Mouse (Mus musculus): ENCODE results near the gene Rbfox2. TPM values are rescaled to one million over a fixed set of nuclear protein-coding genes. Genes with fewer than 3 reads are reported as not detected.
"Not testable (repeated sequence)": the region's sequence is repeated elsewhere in the genome, so short reads cannot be mapped to it uniquely, and the experiment has no call there.

The Rbfox2 gene
- total RNA-seq, 1 experiment from 2014 or later = 0.29 TPM

DNA sequence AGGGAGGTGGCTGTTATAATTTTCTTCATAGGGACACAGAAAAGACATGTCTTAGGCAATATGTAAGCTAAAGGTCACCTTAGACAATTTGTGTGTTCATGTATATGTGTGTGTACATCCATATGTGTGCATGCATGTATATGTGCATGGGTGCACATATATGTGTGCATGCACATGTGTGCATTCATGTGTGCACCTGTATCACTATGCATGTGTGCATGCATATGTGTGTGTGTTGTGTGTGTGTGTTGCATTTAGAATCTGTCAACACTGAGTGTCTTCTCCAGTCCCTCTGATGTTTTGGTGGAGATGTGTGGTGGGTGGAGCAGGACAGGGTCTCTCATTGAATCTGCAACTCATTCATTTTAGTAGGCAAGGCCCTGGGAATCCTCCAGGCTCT, 244.1 kb downstream of the Rbfox2 start:
- ATAC-seq (replicated peaks; ENCODE audit: insufficient number of reproducible peaks, low FRiP score, low TSS enrichment, poor library complexity, severe bottlenecking) = no peak

DNA sequence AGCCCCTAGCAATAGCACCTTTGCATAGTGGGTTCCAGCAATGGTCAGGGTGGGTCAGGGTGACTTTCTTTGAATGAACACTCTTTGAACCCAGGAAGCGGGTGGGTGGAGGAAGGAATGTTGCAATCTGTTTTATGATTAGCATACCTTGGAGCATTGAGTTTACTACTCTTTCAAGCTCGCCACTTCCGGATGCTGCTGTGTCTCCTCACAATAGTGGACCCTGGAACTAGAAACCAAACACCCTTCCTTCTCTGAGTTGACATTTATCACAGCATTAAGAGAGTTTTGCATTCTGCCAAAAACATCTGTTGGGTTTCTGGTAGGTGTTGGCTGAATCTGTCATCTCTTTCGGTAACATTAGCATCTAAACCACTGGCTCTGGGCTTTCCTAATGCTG, 247.4 kb downstream of the Rbfox2 start:
- not testable (repeated sequence) for ATAC-seq (replicated peaks; ENCODE audit: insufficient number of reproducible peaks, low FRiP score, low TSS enrichment, poor library complexity, severe bottlenecking)

DNA sequence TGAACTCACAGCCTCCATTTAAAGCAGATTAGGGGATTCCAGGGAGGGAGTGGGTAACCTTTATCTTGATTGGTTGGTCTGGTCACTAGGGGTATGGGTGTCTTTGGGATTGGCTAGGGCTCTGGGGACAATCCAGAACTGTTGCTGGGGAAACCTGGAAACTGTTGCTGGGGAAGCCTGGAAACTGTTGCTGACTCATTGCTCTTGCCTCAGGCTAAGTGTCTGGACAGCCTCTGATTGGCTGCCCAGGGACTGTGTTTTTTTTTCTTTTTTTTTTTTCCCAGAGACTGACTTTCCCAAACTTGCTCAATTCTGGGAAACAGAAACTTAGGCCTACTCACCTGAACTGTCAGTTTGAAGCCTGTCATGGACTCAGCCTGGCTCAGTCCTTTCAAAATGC, 248.2 kb downstream of the Rbfox2 start:
- no peak for ATAC-seq (replicated peaks; ENCODE audit: insufficient number of reproducible peaks, low FRiP score, low TSS enrichment, poor library complexity, severe bottlenecking)

DNA sequence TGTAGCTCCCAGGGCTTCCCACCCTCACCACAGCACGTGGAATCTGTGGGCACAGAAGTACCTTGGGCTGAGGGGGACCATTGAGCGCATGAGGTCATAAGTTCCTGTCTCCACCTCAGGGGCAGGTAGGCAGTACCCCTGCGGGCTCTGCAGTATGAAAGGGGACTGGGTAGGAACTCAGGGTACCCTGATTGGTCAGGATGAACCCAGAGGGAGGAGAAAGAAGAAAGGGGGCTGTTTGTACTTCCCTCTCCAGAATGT, 250.1 kb downstream of the Rbfox2 start:
- no peak for ATAC-seq (replicated peaks; ENCODE audit: insufficient number of reproducible peaks, low FRiP score, low TSS enrichment, poor library complexity, severe bottlenecking)

DNA sequence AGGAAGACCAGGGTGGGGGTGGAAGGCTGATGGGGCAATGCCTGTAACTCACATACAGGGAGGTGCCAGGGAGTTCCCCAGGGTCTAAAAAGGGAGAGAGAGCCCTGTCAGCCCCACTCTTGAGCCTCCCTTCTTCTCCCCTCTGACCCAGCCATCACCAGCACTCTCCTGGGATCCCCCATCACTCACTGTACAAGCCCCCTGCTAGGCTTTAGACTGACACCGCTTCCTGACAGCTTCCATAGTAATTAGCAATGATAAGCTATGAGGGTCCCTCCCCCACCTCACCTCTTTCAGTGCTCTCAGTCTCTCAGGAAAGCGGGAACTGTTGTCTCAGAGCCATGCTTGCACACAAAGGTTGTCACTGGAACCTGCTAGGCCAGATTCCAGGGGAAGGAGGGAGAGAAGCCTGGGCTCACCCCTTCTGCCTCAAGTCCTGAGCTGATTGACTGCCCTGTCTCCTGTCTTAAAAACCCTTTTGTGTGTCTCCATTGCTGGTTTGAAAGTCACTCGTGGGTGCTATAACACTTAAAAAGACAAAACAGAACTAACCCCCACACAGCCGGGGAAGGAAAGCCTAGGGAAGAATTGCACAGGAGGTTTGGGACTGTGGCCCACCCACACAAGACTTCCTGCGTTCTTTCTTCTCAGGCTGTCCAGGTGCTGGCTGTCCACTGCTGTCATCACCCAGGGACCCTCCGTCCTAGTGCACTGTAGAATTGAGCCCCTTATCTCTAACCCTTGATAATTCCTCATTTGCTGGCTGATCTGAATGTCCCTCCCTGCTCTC, 250.6 kb downstream of the Rbfox2 start:
- no peak for ATAC-seq (replicated peaks; ENCODE audit: insufficient number of reproducible peaks, low FRiP score, low TSS enrichment, poor library complexity, severe bottlenecking)

DNA sequence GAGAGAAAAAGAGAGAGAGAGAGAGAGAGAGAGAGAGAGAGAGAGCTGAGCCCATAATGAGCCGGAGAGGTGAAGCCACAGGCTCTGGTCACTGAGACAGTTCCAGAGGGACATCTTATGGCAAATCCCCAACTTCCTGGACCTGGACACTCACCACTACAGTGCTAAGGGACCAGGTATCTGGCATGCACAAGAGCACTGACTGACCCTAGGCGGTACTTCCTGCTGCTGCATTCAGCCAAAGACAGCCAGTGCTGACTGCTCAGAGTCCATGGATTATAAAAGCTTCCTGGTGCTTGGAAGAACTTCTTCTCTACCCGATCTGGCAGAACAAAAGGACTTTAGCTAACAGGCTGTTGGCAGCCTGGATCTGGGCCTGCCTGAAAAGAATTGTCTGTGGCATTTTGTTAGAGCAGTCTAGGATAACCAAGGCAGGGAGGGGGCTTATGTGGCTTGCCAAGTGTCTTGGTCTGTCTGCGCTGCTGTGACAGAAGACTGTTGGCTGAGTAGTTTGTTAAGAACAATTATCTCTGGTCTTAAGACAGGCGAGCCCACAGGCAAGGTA, 252.1 kb downstream of the Rbfox2 start:
- no peak for ATAC-seq (replicated peaks; ENCODE audit: insufficient number of reproducible peaks, low FRiP score, low TSS enrichment, poor library complexity, severe bottlenecking)

DNA sequence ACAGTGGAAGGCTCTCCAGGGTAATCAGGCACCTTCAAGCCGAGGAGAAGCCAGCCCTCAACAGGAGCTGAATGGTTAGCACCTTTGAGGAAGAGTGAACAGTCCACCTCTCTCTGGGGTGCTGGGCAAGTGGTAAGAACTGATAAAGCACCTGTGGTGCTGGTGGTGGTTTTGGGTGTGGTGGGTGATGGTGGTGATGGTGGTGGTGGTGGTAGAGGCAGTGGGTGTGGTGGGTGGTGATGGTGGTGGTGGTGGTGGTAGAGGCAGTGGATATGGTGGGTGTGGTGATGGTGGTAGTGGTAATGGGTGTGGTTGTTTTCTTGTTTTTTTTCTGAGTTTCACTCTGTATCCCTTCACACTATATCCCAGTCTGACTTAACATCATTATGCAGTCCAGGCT, 253.8 kb downstream of the Rbfox2 start:
- no peak for ATAC-seq (replicated peaks; ENCODE audit: insufficient number of reproducible peaks, low FRiP score, low TSS enrichment, poor library complexity, severe bottlenecking)

DNA sequence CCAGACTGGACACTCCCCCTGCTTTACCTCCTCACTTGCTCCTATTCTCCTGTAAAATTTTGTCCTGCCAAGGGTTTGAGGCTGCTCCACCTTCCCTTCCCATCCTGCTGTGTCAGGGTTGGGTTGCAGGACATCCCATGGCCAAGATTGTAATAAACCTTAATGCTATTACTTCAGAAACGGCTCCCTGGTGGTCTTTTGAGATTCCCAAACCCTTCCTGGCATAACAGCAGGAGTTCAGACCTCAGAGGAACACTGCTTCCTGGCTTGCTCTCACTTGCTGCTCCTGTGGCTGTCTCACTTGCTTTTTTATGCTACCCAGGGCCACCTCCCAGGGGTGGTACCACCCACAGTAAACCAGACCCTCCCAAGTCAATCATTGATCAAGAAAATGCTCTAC, 254.6 kb downstream of the Rbfox2 start:
- no peak for ATAC-seq (replicated peaks; ENCODE audit: insufficient number of reproducible peaks, low FRiP score, low TSS enrichment, poor library complexity, severe bottlenecking)

DNA sequence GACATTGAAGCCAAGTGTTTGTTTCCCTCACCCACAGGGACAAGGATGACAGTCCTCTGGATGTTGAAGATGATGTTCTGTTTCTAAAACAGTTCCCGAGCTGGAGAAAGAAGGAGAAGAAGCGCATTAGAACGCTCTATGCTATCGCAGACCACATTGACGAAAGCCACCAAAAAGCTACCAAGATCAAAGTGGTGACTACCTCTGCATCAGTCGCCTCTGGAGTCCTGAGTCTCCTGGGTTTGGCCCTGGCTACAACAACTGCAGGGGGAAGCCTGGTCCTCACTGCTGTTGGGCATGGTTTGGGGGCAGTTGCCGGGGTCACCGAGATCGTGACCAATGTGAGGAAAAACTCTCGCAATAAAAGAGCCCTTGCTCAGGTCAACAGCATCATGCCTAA, 256.2 kb downstream of the Rbfox2 start, which contains the start of gene Mb:
Mb (minus strand) TSS at position 101 of the 400 bp plus-strand sequence.
- no peak for ATAC-seq (replicated peaks; ENCODE audit: insufficient number of reproducible peaks, low FRiP score, low TSS enrichment, poor library complexity, severe bottlenecking)

DNA sequence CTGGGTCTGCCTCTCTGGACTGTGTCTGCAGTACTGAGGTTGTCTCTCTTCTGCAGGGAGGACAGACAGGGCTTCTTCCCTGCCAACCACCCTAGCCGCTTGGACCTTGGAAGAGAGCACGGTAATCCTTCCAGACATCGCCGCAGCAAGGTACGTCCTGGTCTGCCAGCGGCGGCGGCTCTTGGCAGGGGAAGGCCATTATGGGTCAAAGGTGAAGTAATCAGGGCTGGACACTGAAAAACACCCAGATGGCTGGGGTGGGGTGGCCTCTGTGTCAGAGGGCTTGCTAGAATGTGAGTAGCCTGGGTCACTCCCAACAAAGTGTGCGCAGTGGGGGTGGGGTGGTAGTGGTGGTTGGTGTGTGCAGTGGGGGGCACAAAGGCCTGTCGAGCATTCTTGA, 261.2 kb downstream of the Rbfox2 start:
- no peak for ATAC-seq (replicated peaks; ENCODE audit: insufficient number of reproducible peaks, low FRiP score, low TSS enrichment, poor library complexity, severe bottlenecking)

DNA sequence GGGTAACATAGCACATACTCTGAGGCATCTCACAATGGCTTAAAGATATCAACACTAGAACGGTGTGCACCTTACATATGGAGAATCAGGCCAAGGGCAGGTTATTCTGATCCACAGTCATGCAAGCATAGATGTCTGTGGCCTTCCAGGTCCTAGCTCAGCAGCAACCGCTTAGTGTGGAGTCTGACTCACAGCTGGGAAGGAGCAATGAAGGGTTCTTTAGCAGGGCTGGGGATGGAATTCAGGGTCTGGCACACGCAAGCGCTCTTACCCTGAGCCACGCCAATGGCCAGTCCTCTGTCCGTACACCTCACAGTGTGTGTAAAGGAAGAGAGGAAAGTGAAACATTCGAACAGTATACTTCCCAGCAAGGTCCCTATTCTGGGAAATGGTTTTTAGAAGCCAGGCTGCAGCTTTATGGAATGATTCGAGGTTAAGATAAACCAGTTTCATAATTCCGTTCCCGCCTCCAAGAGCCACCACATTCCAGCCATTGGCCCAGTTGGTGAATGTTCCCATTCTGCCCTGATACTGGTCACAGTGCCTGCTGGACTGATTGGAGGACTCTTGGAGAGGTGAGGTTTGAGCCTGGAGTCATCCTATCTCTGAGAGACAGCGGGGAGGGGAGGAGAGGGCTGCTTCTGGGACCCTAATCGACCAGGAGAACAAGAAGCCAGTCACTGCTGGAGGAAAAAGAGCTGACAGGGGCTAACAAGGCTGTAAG, 262.0 kb downstream of the Rbfox2 start, which contains the start of gene Apol6:
Apol6 (plus strand) TSS at position 133 of the 724 bp plus-strand sequence.
- no peak for ATAC-seq (replicated peaks; ENCODE audit: insufficient number of reproducible peaks, low FRiP score, low TSS enrichment, poor library complexity, severe bottlenecking)

DNA sequence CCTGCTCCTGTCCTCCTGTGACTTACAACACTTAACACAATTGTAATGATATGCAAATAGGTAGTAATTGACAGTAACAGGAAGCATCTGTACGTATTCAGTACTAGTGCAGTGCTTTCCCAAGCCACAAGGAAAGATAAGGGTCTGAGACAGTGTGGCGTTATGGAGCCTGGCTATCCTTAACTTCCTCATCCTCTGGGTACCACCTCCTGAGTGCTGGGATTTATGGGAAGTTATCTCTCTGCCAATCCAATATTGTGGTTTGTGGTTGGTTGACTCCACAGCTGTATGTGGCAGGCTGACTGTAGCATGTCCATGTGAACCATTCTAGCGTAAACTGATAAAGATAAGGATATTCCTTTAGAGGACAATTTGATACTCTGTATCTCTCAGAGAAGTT, 266.0 kb downstream of the Rbfox2 start:
- ATAC-seq (replicated peaks; ENCODE audit: insufficient number of reproducible peaks, low FRiP score, low TSS enrichment, poor library complexity, severe bottlenecking) = no peak

DNA sequence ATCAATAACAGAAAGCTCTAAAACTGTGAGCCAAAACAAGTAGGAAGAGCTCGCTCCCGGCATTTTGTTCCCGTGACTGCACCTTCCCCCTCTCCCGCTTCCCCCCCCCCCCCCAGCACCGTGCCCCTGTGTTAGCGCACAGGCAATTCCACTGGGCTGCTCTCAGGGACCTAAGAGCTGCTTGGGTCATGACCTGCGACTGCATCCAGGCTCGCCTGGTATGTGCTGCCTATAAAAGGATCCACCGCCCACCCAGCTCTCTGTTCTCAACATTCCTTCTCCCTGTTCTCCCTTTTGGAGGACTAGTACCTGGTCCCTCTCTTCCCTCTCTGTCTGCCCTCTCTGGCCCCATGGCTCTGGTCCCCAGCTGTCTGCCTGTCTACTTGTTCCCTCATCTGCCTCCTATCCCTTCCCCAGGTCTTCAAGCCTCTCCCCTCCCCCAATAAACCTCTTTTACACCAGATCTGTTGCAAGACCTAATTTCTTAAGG, 267.5 kb downstream of the Rbfox2 start:
- no peak for ATAC-seq (replicated peaks; ENCODE audit: insufficient number of reproducible peaks, low FRiP score, low TSS enrichment, poor library complexity, severe bottlenecking)

DNA sequence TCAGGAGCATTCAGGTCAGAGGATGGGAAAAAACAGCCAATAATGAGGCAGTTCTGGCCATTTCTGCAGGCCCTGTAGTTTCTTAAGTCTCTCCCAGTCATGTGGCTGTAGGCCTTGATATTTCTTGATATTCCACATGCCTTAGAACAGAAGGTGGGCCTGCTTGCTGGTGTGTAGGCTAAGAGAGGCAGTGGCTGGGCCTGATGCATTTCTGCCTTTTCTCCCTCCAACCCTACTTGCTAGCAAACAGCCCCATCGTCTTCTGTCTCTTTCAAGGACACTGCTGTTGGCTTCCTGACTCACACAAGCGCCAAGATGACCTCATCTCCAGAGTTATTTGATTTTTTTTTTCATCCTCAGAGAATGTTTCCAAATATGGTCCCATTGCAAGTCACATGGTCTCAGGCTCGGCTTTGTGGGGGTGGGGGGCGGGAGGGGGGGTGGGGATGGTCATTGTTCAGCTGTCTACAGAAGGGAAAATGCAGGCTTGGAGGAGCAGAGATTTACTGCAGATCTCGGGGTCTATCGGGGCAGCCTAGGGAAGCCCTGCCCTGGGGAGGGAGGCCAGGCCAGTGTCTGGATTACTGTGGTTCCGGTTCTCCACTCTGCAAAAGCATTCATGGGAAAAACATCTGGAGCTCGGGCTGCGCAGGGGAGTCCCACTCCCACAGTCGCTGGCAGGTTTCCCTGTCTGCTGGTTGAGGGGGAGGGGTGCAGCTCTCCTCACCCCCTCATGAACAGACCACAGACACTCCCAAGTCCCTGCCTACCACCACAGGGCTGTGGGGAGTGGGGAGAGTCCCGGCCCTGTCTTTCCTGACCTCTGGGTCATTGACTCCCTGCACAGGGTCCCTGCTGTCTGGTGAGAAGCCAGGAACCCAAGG, 269.3 kb downstream of the Rbfox2 start:
- no peak for ATAC-seq (replicated peaks; ENCODE audit: insufficient number of reproducible peaks, low FRiP score, low TSS enrichment, poor library complexity, severe bottlenecking)

DNA sequence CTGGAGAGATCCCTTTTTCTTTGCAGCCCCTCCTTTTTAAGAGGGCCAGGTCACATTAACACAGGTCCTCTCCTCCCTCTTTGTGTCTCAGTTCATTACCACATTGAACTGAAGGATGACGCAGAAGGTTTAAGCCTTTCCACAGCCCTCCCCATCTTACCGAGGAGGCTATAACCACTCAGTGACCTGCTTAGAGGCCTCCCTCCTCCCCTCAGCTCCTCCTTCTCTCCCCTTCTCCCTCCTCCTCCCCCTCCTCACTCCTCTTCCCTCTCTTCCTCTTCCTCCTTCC, 269.9 kb downstream of the Rbfox2 start:
- no peak for ATAC-seq (replicated peaks; ENCODE audit: insufficient number of reproducible peaks, low FRiP score, low TSS enrichment, poor library complexity, severe bottlenecking)

DNA sequence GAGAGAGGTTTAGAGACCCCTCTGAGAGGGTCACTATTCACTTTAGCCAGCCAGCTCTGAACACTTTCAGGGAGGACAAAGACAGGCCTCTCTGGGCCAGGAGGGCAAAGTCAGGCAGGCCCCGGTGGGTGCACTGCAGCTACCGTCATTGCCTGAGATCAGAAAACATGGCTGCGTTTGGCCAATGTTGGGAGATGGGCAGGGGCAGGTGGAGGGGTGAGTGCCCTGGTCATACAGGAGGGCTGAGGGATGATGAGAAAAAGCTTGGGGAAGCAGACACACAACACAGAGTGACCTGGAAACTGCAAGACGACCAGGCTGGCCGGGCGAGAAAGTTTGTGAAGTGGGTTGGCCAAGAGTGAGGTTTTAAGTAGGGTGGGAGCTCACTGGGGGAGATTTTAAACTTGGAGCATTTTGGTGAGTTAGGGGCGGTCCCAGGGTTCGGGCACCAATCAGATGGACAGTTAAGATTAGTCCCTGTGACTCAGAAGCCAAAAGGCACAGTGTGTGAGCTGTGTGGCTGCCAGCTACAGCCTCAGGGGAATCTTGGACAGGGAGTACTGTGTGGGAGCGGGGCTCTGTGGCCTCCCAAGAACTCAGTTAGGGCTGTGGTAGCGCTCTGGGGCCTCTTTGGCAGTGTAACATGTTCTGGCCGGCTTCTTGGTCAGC, 270.4 kb downstream of the Rbfox2 start:
- ATAC-seq (replicated peaks; ENCODE audit: insufficient number of reproducible peaks, low FRiP score, low TSS enrichment, poor library complexity, severe bottlenecking) = no peak

DNA sequence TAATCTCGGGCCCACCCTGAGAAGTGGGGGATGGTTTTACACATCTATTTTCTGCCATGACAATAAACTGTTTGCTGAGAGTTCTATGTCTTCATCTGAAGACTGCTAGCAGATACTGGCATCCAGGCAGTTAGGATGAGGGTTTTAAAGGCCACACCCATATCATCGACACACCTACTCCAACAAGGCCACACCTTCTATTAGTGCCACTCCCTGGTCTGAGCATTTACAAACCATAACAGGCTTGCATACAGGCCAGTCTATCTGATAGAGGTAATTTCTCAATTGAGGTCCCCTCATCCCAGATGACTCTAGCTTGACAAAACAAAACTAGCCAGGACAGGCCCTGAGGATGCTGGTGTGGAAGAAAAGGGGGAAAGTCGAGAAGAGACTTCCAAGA, 271.2 kb downstream of the Rbfox2 start:
- no peak for ATAC-seq (replicated peaks; ENCODE audit: insufficient number of reproducible peaks, low FRiP score, low TSS enrichment, poor library complexity, severe bottlenecking)

DNA sequence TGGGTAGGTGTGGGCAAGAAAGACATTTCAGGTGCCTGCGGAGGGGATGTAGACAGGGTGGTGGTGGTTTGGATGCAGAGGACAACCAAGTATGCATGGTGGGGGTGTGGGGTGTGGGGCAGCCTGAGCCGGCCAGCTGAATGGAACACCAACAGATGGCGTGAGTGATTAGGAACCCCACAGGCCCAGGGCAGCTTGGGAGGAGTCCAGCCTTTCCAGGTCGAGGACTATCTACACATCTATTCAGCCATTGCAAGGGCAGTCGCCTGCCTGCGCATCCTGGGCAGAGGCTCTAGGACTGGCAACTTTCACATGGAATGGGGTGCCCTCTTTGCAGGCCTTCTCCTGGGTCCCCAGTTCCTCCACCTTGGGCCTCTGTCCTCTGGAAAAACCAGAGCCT, 272.3 kb downstream of the Rbfox2 start:
- no peak for ATAC-seq (replicated peaks; ENCODE audit: insufficient number of reproducible peaks, low FRiP score, low TSS enrichment, poor library complexity, severe bottlenecking)

DNA sequence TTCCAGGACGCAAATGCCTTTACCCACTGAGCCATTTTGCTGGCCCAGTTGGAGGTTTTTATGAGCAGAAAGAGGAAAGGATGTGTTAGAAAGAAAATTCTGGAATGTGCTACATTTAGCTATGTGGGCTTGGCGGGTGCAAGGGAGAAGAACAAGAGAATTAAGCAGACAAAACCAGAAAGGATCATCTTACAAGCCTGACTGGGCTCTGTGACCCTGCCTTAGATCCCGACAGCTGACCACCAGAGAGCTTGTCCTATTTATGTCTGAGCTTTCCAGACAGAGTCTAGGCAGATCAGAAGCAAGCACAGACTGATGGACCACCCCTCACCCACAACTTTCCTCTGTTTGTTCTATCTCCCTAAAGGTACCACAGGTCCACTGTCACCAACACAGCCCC, 275.5 kb downstream of the Rbfox2 start:
- no peak for ATAC-seq (replicated peaks; ENCODE audit: insufficient number of reproducible peaks, low FRiP score, low TSS enrichment, poor library complexity, severe bottlenecking)
